ENCODE assay signal across 14 mouse cellular contexts in genomic region chr11:108989940-108990339, GRCm38 (mm10).
DNase-seq lines count a peak whose midpoint lies in the region; ATAC-seq and TF ChIP-seq lines count a peak whose summit lies in the region.
"Had no signal": no experiment of that assay in that cellular context is flagged by ENCODE, and none has a peak within 500 bp of the region (broad histone marks: within the 10 kb centered on the region; RNA-seq: fewer than 3 reads in every experiment).

No protein-coding gene starts in this region.

- H3K27ac ChIP-seq in lung, postnatal 0 days (ENCODE audit: low read length): no peak overlapping the region
- no peak overlapping the region for H3K27ac ChIP-seq in liver, embryonic 12.5 days
- H3K27ac ChIP-seq: embryonic facial prominence, embryonic 13.5 days; forebrain, embryonic 10.5 days had no signal

- no peaks in the 10 kb centered on the region; the same call in 1 of the 2 replicates for H3K4me1 ChIP-seq in lung, postnatal 0 days (ENCODE audit: insufficient read depth, low read depth, low read length)
- no peaks in the 10 kb centered on the region for H3K4me1 ChIP-seq in liver, embryonic 12.5 days

- DNase-seq in lung, postnatal 0 days (ENCODE audit: low spot score): peak; percentile 17
- DNase-seq in lung, postnatal 4 days: no peak
- peak; percentile 48 to 64 for DNase-seq in adrenal gland, postnatal 36 days
- DNase-seq in gastrocnemius, postnatal 25 days: peak; percentile 70
- DNase-seq in heart, postnatal 36 days: peak; percentile 15 to 25
- no peak for DNase-seq in cerebellum, adult 11-12 months
- DNase-seq: cerebellum, postnatal 25 days; kidney, adult 9 months; lung, embryonic 14.5 days; right cerebral cortex, postnatal 14 days; thymus, adult 18-20 months had no signal

- 51% methylated on average over 8 of the region's 8 CpGs for WGBS in lung, postnatal 0 days
- WGBS in liver, embryonic 12.5 days (ENCODE audit: insufficient replicate concordance): 69% methylated on average over 8 of the region's 8 CpGs

- no peak overlapping the region for H3K4me3 ChIP-seq in lung, postnatal 0 days (ENCODE audit: low read depth, low read length)
- no peak overlapping the region for H3K4me3 ChIP-seq in liver, embryonic 12.5 days
- H3K4me3 ChIP-seq: embryonic facial prominence, embryonic 13.5 days; forebrain, embryonic 10.5 days had no signal

- no peak overlapping the region for H3K9ac ChIP-seq in lung, postnatal 0 days (replicated peaks; ENCODE audit: low read depth)
- H3K9ac ChIP-seq in liver, embryonic 12.5 days: no peak overlapping the region
- H3K9ac ChIP-seq: embryonic facial prominence, embryonic 13.5 days; lung, embryonic 14.5 days had no signal

- H3K4me2 ChIP-seq in lung, postnatal 0 days (replicated peaks; ENCODE audit: low read depth, low read length): no peak overlapping the region
- H3K4me2 ChIP-seq in liver, embryonic 12.5 days: no peak overlapping the region
- H3K4me2 ChIP-seq: embryonic facial prominence, embryonic 13.5 days; lung, embryonic 14.5 days had no signal

- TF ChIP-seq EP300 in lung, postnatal 0 days (IDR thresholded peaks at IDR 0.05): no peak

- no peak for TF ChIP-seq CTCF in lung, postnatal 0 days (IDR thresholded peaks at IDR 0.05)

- H3K27me3 ChIP-seq in lung, postnatal 0 days (replicated peaks; ENCODE audit: insufficient read depth, low read length): no peaks in the 10 kb centered on the region
- H3K27me3 ChIP-seq in liver, embryonic 12.5 days (replicated peaks): no peaks in the 10 kb centered on the region
- H3K27me3 ChIP-seq: embryonic facial prominence, embryonic 13.5 days had no signal

- no peak for ATAC-seq in lung, postnatal 0 days
- ATAC-seq in liver, embryonic 12.5 days: no peak

- H3K36me3 ChIP-seq in lung, postnatal 0 days (ENCODE audit: insufficient read depth, low read length): no peaks in the 10 kb centered on the region
- H3K36me3 ChIP-seq in liver, embryonic 12.5 days: no peaks in the 10 kb centered on the region
- H3K36me3 ChIP-seq: embryonic facial prominence, embryonic 13.5 days; forebrain, embryonic 10.5 days had no signal

- no peaks in the 10 kb centered on the region for H3K9me3 ChIP-seq in lung, postnatal 0 days (ENCODE audit: low read length)
- H3K9me3 ChIP-seq in liver, embryonic 12.5 days (replicated peaks): no peaks in the 10 kb centered on the region
- H3K9me3 ChIP-seq: embryonic facial prominence, embryonic 13.5 days; forebrain, embryonic 10.5 days had no signal

- intact Hi-C loops in heart, postnatal 36 days (cut with DNase I): loop anchor here (5.0 kb wide), 1 partner anchor 92 kb away; no protein-coding TSS in a partner anchor

Comparison
In these comparisons a context has a peak if more than half of its experiments do, and no peak if none do; other contexts are left out.
1. DNase-seq: peak in lung, postnatal 0 days (single experiment), adrenal gland, postnatal 36 days (2 of 2), gastrocnemius, postnatal 25 days (single experiment) and heart, postnatal 36 days (2 of 2); none in lung, postnatal 4 days (0 of 2) and cerebellum, adult 11-12 months (single experiment).